Mouse (Mus musculus) C2C12 (cell line): Measurements from ENCODE around the gene Pla1a. TPM values are rescaled to one million over a fixed set of nuclear protein-coding genes. Genes with fewer than 3 reads are reported as not detected.

Experiments
- H3K27me3 ChIP-seq: one replicate; pipeline ENCODE4 v1.6.1; 2011; ENCODE audit not compliant: control insufficient read depth, insufficient read depth, insufficient read length
- H3K36me3 ChIP-seq: one replicate; pipeline ENCODE4 v1.6.1; 2011; ENCODE audit not compliant: control insufficient read depth, insufficient read depth
- H3K4me3 ChIP-seq: one replicate; pipeline ENCODE4 v1.5.1; 2011; ENCODE audit warnings: mild to moderate bottlenecking, control low read depth; ENCODE audit not compliant: poor library complexity, insufficient read depth, severe bottlenecking
- H3K79me2 ChIP-seq: one replicate; pipeline ENCODE4 v1.6.1; 2011; ENCODE audit not compliant: control insufficient read depth, insufficient read depth
- H3K79me3 ChIP-seq: one replicate; pipeline ENCODE4 v1.6.1; 2011; ENCODE audit warnings: low read depth, control low read depth
- H3ac ChIP-seq: one replicate; pipeline ENCODE3; 2011; ENCODE audit warnings: low read depth; ENCODE audit not compliant: control insufficient read depth, insufficient read length
- CEBPB ChIP-seq: IDR thresholded peaks from one replicate; pipeline ENCODE4 v1.6.1; 2011; ENCODE audit warnings: low read depth, mild to moderate bottlenecking, control low read depth, moderate library complexity
- CTCF ChIP-seq: IDR thresholded peaks from one replicate; pipeline ENCODE4 v1.5.1; 2011; ENCODE audit not compliant: control insufficient read depth, insufficient read depth, insufficient read length
- FOSL1 ChIP-seq: IDR thresholded peaks from one replicate; pipeline ENCODE4 v1.8.0; 2011; ENCODE audit warnings: mild to moderate bottlenecking, low read length; ENCODE audit not compliant: poor library complexity, insufficient read depth, severe bottlenecking
- MAX ChIP-seq: IDR thresholded peaks from one replicate; pipeline ENCODE4 v1.6.1; 2011; ENCODE audit warnings: mild to moderate bottlenecking, control low read depth
- MYOD1 ChIP-seq: IDR thresholded peaks from one replicate; pipeline ENCODE4 v1.6.1; 2011; ENCODE audit warnings: low read depth; ENCODE audit not compliant: control insufficient read depth, insufficient read length
- MYOG ChIP-seq: IDR thresholded peaks from one replicate; pipeline ENCODE4 v1.6.1; 2011; ENCODE audit not compliant: control insufficient read depth, insufficient read length; ENCODE audit errors: extremely low read depth
- USF1 ChIP-seq: IDR thresholded peaks from one replicate; pipeline ENCODE4 v1.6.1; 2011; ENCODE audit warnings: low read depth, mild to moderate bottlenecking, control low read depth, moderate library complexity
- polyA plus RNA-seq: library from polyadenylated mRNA; unstranded; fragments of >200 nt; fragmentation: generic; extraction: Trizol; gene quantifications from one replicate; pipeline ENCODE4 v1.2.1, GENCODE M21; 2012; ENCODE audit warnings: missing spikeins

Pla1a gene
- polyA plus RNA-seq, 1 experiment, result 3.0 TPM

DNA sequence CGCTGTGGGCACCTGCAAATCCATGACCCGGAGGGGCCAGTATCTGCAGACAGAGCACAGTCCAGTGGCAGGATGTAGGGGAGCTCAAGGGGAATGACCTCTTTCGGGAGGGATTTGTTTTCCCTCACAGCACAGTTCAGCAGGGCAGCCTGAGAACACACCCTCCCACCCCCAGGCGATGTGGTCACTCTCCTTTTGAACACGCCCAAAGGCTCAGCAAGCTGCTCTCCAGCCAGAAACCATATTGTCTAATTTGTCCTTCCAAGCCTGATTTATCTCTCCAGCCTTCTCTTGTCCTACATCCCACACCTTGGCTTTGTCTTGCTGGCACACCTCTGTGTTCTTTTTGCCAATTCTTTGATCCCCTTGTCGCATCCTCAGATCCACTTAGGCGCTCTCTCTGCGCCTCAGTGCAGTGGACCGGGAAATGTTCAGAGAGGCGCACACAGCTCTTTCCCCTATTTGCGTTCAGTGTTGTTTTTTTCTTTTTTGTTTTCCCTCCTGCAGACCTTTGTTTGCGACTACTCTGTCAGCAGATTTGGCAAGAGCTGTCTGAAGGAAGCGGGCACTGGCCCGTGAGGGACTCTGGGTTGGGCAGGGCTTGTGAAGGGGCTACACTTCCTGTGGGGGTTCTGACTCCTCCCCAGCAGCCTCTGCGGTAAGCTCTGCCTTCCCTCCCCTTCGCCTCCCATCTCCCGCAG is 33.3 kb downstream of the Pla1a start:
- TF ChIP-seq FOSL1 (no peak), USF1 (no peak), MAX (no peak), CTCF (no peak), MYOG (no peak), MYOD1 (no peak), CEBPB (no peak)
- Histone ChIP-seq H3K36me3 (no peaks in the 10 kb centered on the region), H3K79me3 (no peaks in the 10 kb centered on the region), H3ac (no peak overlapping the region), H3K79me2 (no peaks in the 10 kb centered on the region), H3K27me3 (no peaks in the 10 kb centered on the region), H3K4me3 (no peak overlapping the region)

DNA sequence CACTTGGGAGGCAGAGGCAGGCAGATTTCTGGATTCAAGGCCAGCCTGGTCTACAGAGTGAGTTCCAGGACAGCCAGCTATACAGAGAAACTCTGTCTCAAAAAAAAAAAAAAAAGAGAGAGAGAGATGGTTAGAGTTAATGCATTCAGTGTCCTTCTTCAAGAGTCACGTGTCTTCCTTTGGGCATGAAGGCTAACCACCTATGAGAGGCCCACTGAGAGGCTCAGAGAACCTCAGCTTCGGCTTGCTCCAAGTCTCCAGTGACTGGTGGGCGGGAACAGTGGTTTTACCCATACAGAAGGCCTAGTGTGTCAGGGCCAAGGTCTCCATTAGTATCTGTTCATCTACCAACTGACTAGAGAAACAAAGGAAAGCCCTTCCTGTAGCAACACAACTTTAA is 33.9 kb downstream of the Pla1a start:
- no peak overlapping the region for H3ac ChIP-seq
- no peak overlapping the region for H3K4me3 ChIP-seq
- no peaks in the 10 kb centered on the region for H3K27me3 ChIP-seq
- no peaks in the 10 kb centered on the region for H3K36me3 ChIP-seq
- H3K79me3 ChIP-seq, result no peaks in the 10 kb centered on the region
- H3K79me2 ChIP-seq, result no peaks in the 10 kb centered on the region
- no peak for TF ChIP-seq USF1
- TF ChIP-seq CTCF, result no peak
- no peak for TF ChIP-seq MAX
- no peak for TF ChIP-seq FOSL1
- TF ChIP-seq CEBPB, result no peak
- no peak for TF ChIP-seq MYOD1
- no peak for TF ChIP-seq MYOG

DNA sequence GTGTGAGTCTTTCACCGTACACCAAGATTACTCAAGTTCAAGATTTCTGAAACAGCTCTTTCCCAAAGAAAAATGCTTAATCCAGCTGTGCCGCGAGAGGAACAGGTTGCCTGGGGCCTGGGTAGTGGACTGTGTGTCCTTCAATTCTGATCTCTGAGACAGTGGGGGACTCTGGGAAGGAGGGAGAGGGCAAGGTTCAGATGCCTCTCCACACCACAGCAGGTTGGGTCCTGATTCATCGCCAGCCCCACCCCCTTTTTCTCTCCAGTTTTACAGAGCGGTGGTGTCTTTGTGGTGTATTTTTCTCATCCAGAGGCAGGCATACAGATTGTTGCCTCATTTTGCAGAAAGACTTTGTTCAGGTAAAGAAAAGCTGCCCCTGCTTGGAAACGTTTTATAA is 34.7 kb downstream of the Pla1a start:
- Histone ChIP-seq H3K79me3 (no peaks in the 10 kb centered on the region), H3K4me3 (no peak overlapping the region), H3K36me3 (no peaks in the 10 kb centered on the region), H3K27me3 (no peaks in the 10 kb centered on the region), H3ac (no peak overlapping the region), H3K79me2 (no peaks in the 10 kb centered on the region)
- TF ChIP-seq MYOD1 (no peak), MYOG (no peak), CTCF (no peak), MAX (no peak), FOSL1 (no peak), USF1 (no peak), CEBPB (no peak)

DNA sequence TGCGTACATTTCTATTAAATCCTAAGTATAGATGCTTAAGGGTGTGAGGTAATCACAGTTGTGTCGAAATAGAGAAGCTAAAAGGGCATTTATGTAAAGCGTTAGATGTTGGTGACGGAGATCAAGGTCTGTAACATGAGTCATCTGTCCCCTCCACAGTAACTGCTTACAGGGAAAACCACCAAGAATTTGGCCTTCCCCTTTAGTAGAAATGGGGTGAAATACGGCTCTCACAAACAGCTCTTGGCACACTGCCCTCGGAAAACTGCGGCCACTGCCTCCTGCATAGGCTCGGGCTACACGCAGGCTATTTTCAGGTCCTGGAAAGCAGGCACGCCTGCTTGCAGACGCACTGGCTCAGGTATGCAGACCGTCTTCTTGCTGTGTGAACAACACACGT is 36.8 kb downstream of the Pla1a start:
- no peaks in the 10 kb centered on the region for H3K79me3 ChIP-seq
- no peaks in the 10 kb centered on the region for H3K27me3 ChIP-seq
- no peak overlapping the region for H3K4me3 ChIP-seq
- no peak overlapping the region for H3ac ChIP-seq
- no peaks in the 10 kb centered on the region for H3K36me3 ChIP-seq
- no peaks in the 10 kb centered on the region for H3K79me2 ChIP-seq
- TF ChIP-seq CTCF (no peak), MYOG (no peak), FOSL1 (peak; percentile 28), CEBPB (peak; percentile 90), MAX (no peak)

DNA sequence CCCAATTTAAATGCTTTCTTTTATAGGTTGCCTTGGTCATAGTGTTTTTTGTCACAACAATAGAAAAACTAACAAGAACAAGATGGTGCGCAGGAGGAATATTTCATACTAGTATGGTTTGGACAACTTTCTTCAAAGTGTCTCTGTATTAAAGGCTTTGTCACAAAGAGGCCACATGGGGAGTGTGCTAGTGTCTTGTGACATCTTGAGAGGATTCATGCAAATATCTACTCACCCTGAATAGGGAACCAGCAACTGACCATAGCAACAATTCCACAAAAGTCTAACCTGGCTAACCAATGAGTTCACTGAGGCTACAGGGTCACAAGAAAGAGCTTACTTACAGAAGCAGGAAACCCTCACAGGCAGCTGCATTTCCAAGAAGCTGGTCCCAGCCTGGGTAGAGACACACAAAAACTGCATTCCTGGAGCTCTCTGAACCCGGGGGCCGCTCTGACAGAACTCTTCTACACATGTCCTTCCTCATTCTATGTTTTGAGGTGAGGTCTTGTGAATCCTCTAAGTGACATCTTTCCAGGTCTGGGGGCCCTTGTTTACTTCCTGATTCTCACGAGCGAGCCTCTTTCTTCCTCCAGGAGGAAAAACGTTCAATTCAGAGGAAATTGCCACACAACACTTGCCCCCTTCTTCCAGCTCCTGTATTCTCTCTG is 37.8 kb downstream of the Pla1a start:
- Histone ChIP-seq H3K79me3 (no peaks in the 10 kb centered on the region), H3K4me3 (no peak overlapping the region), H3ac (no peak overlapping the region), H3K27me3 (no peaks in the 10 kb centered on the region), H3K79me2 (no peaks in the 10 kb centered on the region), H3K36me3 (no peaks in the 10 kb centered on the region)
- TF ChIP-seq FOSL1 (no peak), USF1 (no peak)

DNA sequence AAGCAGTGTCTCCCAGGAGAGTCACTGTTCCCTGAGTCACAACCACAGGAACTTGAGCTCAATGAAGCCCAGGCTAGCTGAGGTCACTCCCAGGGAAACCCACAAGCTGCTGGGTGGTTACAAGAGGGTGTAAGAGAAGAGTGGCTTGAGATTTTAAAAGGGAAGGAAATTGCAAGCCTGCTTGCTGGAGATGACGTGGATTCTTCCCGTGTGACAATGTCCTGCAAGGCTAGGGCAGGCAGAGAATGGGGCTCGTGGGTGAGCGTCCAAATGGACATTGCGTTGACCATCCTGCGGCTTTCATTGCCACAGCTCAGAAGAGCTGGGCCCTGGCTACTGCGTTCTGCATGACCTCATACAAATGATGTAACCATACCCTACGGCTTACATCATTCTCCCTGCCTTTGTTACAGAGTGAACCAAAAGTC is 38.7 kb downstream of the Pla1a start:
- H3K36me3 ChIP-seq, result no peaks in the 10 kb centered on the region
- H3K4me3 ChIP-seq, result no peak overlapping the region
- H3K27me3 ChIP-seq, result no peaks in the 10 kb centered on the region
- no peak overlapping the region for H3ac ChIP-seq
- TF ChIP-seq CTCF (no peak), MAX (peak; percentile 62), USF1 (no peak), MYOD1 (peak; percentile 40), MYOG (no peak), FOSL1 (peak; percentile 59), CEBPB (peak; percentile 64)
- no peaks in the 10 kb centered on the region for H3K79me2 ChIP-seq
- H3K79me3 ChIP-seq, result no peaks in the 10 kb centered on the region
